20 mouse cellular contexts compared by ENCODE assay signal in genomic region chr10:42848179-42849080, GRCm38 (mm10). TPM values are rescaled to one million over a fixed set of nuclear protein-coding genes. Genes with fewer than 3 reads are reported as not detected.
DNase-seq lines count a peak whose midpoint lies in the region; ATAC-seq and TF ChIP-seq lines count a peak whose summit lies in the region.
"Had no signal": no experiment of that assay in that cellular context is flagged by ENCODE, and none has a peak within 500 bp of the region (broad histone marks: within the 10 kb centered on the region; RNA-seq: fewer than 3 reads in every experiment).

No protein-coding gene starts in this region.

- H3K4me1 ChIP-seq in testis, adult 2 months (ENCODE audit: control insufficient read depth, insufficient read depth, low read length) = peaks cover 17% of the 10 kb centered on the region
- 0 out of 2 replicates have a peak, but pooled peaks cover 10% of the 10 kb centered on the region for H3K4me1 ChIP-seq in intestine, embryonic 15.5 days (replicated peaks)
- H3K4me1 ChIP-seq in stomach, embryonic 15.5 days = no peaks in the 10 kb centered on the region
- H3K4me1 ChIP-seq: forebrain, embryonic 12.5 days; hindbrain, embryonic 12.5 days; limb, embryonic 13.5 days; midbrain, embryonic 12.5 days had no signal

- peak overlapping the region; percentile 11; the same call in 1 of the 2 replicates for H3K4me3 ChIP-seq in testis, adult 2 months (ENCODE audit: control insufficient read depth, low read depth, low read length)
- no peak overlapping the region for H3K4me3 ChIP-seq in intestine, embryonic 15.5 days (replicated peaks)
- no peak overlapping the region for H3K4me3 ChIP-seq in stomach, embryonic 15.5 days (replicated peaks)
- H3K4me3 ChIP-seq: forebrain, embryonic 12.5 days; hindbrain, embryonic 12.5 days; limb, embryonic 13.5 days; midbrain, embryonic 12.5 days had no signal

- no peaks in the 10 kb centered on the region for H3K27me3 ChIP-seq in testis, adult 2 months (ENCODE audit: control insufficient read depth, insufficient read depth, low read length)
- H3K27me3 ChIP-seq in intestine, embryonic 15.5 days (replicated peaks) = no peaks in the 10 kb centered on the region
- no peaks in the 10 kb centered on the region for H3K27me3 ChIP-seq in stomach, embryonic 15.5 days (replicated peaks)
- H3K27me3 ChIP-seq: limb, embryonic 13.5 days; midbrain, embryonic 12.5 days had no signal

- no peaks in the 10 kb centered on the region for H3K9me3 ChIP-seq in intestine, embryonic 15.5 days
- no peaks in the 10 kb centered on the region for H3K9me3 ChIP-seq in stomach, embryonic 15.5 days
- H3K9me3 ChIP-seq: forebrain, embryonic 12.5 days; midbrain, embryonic 12.5 days had no signal

- no peak for TF ChIP-seq POLR2A in testis, adult 2 months (IDR thresholded peaks at IDR 0.05; ENCODE audit: control insufficient read depth, low read depth, low read length)

- H3K9ac ChIP-seq in intestine, embryonic 15.5 days = 0 out of 2 replicates have a peak overlapping the region, but pooled peaks have one; percentile 8
- H3K9ac ChIP-seq in stomach, embryonic 15.5 days = no peak overlapping the region
- H3K9ac ChIP-seq: forebrain, embryonic 12.5 days; hindbrain, embryonic 12.5 days; limb, embryonic 13.5 days; liver, embryonic 14.5 days; midbrain, embryonic 12.5 days had no signal

- H3K36me3 ChIP-seq in testis, adult 2 months (ENCODE audit: control insufficient read depth, insufficient read depth, low read length) = no peaks in the 10 kb centered on the region
- H3K36me3 ChIP-seq in intestine, embryonic 15.5 days = no peaks in the 10 kb centered on the region
- no peaks in the 10 kb centered on the region for H3K36me3 ChIP-seq in stomach, embryonic 15.5 days
- H3K36me3 ChIP-seq: forebrain, embryonic 12.5 days; limb, embryonic 13.5 days; midbrain, embryonic 12.5 days had no signal

- no peak overlapping the region for H3K27ac ChIP-seq in testis, adult 2 months (ENCODE audit: control insufficient read depth, insufficient read depth, low read depth, low read length)
- peak overlapping the region; percentile 60 for H3K27ac ChIP-seq in intestine, embryonic 15.5 days
- H3K27ac ChIP-seq in stomach, embryonic 15.5 days = 0 out of 2 replicates have a peak overlapping the region, but pooled peaks have one; percentile 21
- H3K27ac ChIP-seq: forebrain, embryonic 12.5 days; hindbrain, embryonic 12.5 days; kidney, postnatal 0 days; limb, embryonic 13.5 days; liver, embryonic 14.5 days; macrophage; midbrain, embryonic 12.5 days had no signal

- 69% methylated on average over 13 of the region's 13 CpGs for WGBS in intestine, embryonic 15.5 days
- 69% methylated on average over 13 of the region's 13 CpGs for WGBS in stomach, embryonic 15.5 days

- peak; percentile 83 for DNase-seq in heart, adult 11 months
- no peak for DNase-seq in heart, adult 9 months (ENCODE audit: low spot score in 2 of 2)
- no peak for DNase-seq in testis, postnatal 10 days (ENCODE audit: low spot score)
- no peak for DNase-seq in adrenal gland, postnatal 4 days (ENCODE audit: low spot score in 2 of 2)
- no peak for DNase-seq in cerebellum, adult 18-20 months
- DNase-seq: cerebellum, adult 9-10 months; heart, postnatal 10 days; kidney, adult 11 months; right cerebral cortex, postnatal 4 days had no signal

- no peak overlapping the region for H3K4me2 ChIP-seq in intestine, embryonic 15.5 days (replicated peaks)
- peak overlapping the region; percentile 6; the same call in 1 of the 2 replicates for H3K4me2 ChIP-seq in stomach, embryonic 15.5 days
- H3K4me2 ChIP-seq: forebrain, embryonic 12.5 days; heart, embryonic 11.5 days; hindbrain, embryonic 12.5 days; limb, embryonic 13.5 days; midbrain, embryonic 12.5 days had no signal

- peak; percentile 84 for ATAC-seq in intestine, embryonic 15.5 days
- peak; percentile 65 for ATAC-seq in stomach, embryonic 15.5 days (ENCODE audit: insufficient read depth, low FRiP score, low read depth)

- TF ChIP-seq CTCF in testis, adult 2 months (IDR thresholded peaks at IDR 0.05; ENCODE audit: control insufficient read depth, insufficient read depth, insufficient replicate concordance, low read depth, low read length) = no peak

RNA-seq across cellular contexts. Expression of gene Scml4, which starts 11.7 kb away (rescaled TPM):
- polyA plus RNA-seq in testis, adult 2 months (2012; rRNA removed) = 0.56 and 0.65 TPM in 2 replicates
- 29.3 TPM in 2 replicates for polyA plus RNA-seq in intestine, embryonic 15.5 days (2015; fragmentation: Nextera tagmentation; extraction: Ambion mirVana)
- 11.6 and 15.6 TPM in 2 replicates for polyA plus RNA-seq in stomach, embryonic 15.5 days (2015; fragmentation: Nextera tagmentation; extraction: Ambion mirVana)
- total RNA-seq in adrenal gland, postnatal 4 days (2021) = 1 to 10 TPM; 6.1 to 6.4 TPM
- polyA plus RNA-seq: macrophage had no signal
